8 mouse cellular contexts compared by ENCODE assay signal in genomic region chr3:97681321-97682158, GRCm38 (mm10). TPM values are rescaled to one million over a fixed set of nuclear protein-coding genes. Genes with fewer than 3 reads are reported as not detected.
DNase-seq lines count a peak whose midpoint lies in the region; ATAC-seq and TF ChIP-seq lines count a peak whose summit lies in the region.

No protein-coding gene starts in this region.

- H3K79me2 ChIP-seq in C2C12 (ENCODE audit: control insufficient read depth, insufficient read depth), result no peaks in the 10 kb centered on the region

- H3K79me3 ChIP-seq in C2C12 (ENCODE audit: low read depth), result no peaks in the 10 kb centered on the region

- no peaks in the 10 kb centered on the region for H3K9me3 ChIP-seq in embryonic facial prominence, embryonic 14.5 days (ENCODE audit: control insufficient read depth, low read length)
- no peaks in the 10 kb centered on the region for H3K9me3 ChIP-seq in heart, embryonic 13.5 days
- no peaks in the 10 kb centered on the region for H3K9me3 ChIP-seq in liver, embryonic 13.5 days (replicated peaks)
- H3K9me3 ChIP-seq in stomach, embryonic 15.5 days, result no peaks in the 10 kb centered on the region

- peak overlapping the region; percentile 60 for H3K9ac ChIP-seq in embryonic facial prominence, embryonic 14.5 days (ENCODE audit: low read depth, low read length)
- peak overlapping the region; percentile 77 for H3K9ac ChIP-seq in heart, embryonic 13.5 days
- peak overlapping the region; percentile 63 for H3K9ac ChIP-seq in liver, embryonic 13.5 days
- peak overlapping the region; percentile 14; the same call in 1 of the 2 replicates for H3K9ac ChIP-seq in stomach, embryonic 15.5 days

- ATAC-seq in embryonic facial prominence, embryonic 14.5 days (ENCODE audit: low read depth), result peak; percentile 28; the same call in 1 of the 2 replicates
- no peak for ATAC-seq in heart, embryonic 13.5 days (ENCODE audit: extremely low read depth, insufficient number of reproducible peaks, low FRiP score, low TSS enrichment)
- ATAC-seq in liver, embryonic 13.5 days (ENCODE audit: low read depth), result peak; percentile 49
- ATAC-seq in stomach, embryonic 15.5 days (ENCODE audit: insufficient read depth, low FRiP score, low read depth), result peak; percentile 44; the same call in 1 of the 2 replicates

- H3K27ac ChIP-seq in embryonic facial prominence, embryonic 14.5 days (replicated peaks; ENCODE audit: low read depth, low read length), result no peak overlapping the region
- H3K27ac ChIP-seq in heart, embryonic 13.5 days (replicated peaks), result no peak overlapping the region; the same call in 1 of the 2 replicates
- H3K27ac ChIP-seq in liver, embryonic 13.5 days, result no peak overlapping the region
- H3K27ac ChIP-seq in stomach, embryonic 15.5 days, result peak overlapping the region; percentile 3; the same call in 1 of the 2 replicates

- H3K36me3 ChIP-seq in C2C12 (ENCODE audit: control insufficient read depth, insufficient read depth), result no peaks in the 10 kb centered on the region
- H3K36me3 ChIP-seq in embryonic facial prominence, embryonic 14.5 days (ENCODE audit: control insufficient read depth, insufficient read depth, low read length), result no peaks in the 10 kb centered on the region
- no peaks in the 10 kb centered on the region for H3K36me3 ChIP-seq in heart, embryonic 13.5 days
- H3K36me3 ChIP-seq in liver, embryonic 13.5 days, result no peaks in the 10 kb centered on the region
- no peaks in the 10 kb centered on the region for H3K36me3 ChIP-seq in stomach, embryonic 15.5 days

- peak overlapping the region; percentile 9 for H3ac ChIP-seq in C2C12 (ENCODE audit: control insufficient read depth, insufficient read length, low read depth)

- peak; percentile 81 to 89 for DNase-seq in adrenal gland, postnatal 36 days
- peak; percentile 92 for DNase-seq in embryonic facial prominence, embryonic 14.5 days (ENCODE audit: low spot score)
- peak; percentile 83 for DNase-seq in kidney, postnatal 10 days
- DNase-seq in liver, embryonic 13.5 days, result peak; percentile 47
- DNase-seq in naive thymus-derived CD4-positive, alpha-beta T cell, adult 2 months (ENCODE audit: low read depth), result peak; percentile 88

- no peak for TF ChIP-seq CTCF in C2C12 (IDR thresholded peaks at IDR 0.05; ENCODE audit: control insufficient read depth, insufficient read depth, insufficient read length)

- H3K27me3 ChIP-seq in C2C12 (ENCODE audit: control insufficient read depth, insufficient read depth, insufficient read length), result no peaks in the 10 kb centered on the region
- H3K27me3 ChIP-seq in embryonic facial prominence, embryonic 14.5 days (replicated peaks; ENCODE audit: control insufficient read depth, insufficient read depth, low read length), result no peaks in the 10 kb centered on the region
- H3K27me3 ChIP-seq in heart, embryonic 13.5 days (replicated peaks), result peaks cover 9% of the 10 kb centered on the region
- peaks cover 27% of the 10 kb centered on the region for H3K27me3 ChIP-seq in liver, embryonic 13.5 days
- H3K27me3 ChIP-seq in stomach, embryonic 15.5 days (replicated peaks), result no peaks in the 10 kb centered on the region

- WGBS in embryonic facial prominence, embryonic 14.5 days, result 2% methylated on average over 33 of the region's 33 CpGs
- WGBS in heart, embryonic 13.5 days, result under 1% methylated on average over 33 of the region's 33 CpGs
- WGBS in liver, embryonic 13.5 days (ENCODE audit: insufficient replicate concordance), result under 1% methylated on average over 33 of the region's 33 CpGs
- WGBS in stomach, embryonic 15.5 days, result 2% methylated on average over 33 of the region's 33 CpGs

- no peak overlapping the region for H3K4me3 ChIP-seq in C2C12 (ENCODE audit: insufficient read depth, poor library complexity, severe bottlenecking)
- H3K4me3 ChIP-seq in embryonic facial prominence, embryonic 14.5 days (ENCODE audit: low read depth, low read length), result peak overlapping the region; percentile 42
- H3K4me3 ChIP-seq in heart, embryonic 13.5 days, result peak overlapping the region; percentile 55
- peak overlapping the region; percentile 59 for H3K4me3 ChIP-seq in liver, embryonic 13.5 days (replicated peaks)
- peak overlapping the region; percentile 39 for H3K4me3 ChIP-seq in stomach, embryonic 15.5 days (replicated peaks)

- peak overlapping the region; percentile 81 for H3K4me2 ChIP-seq in embryonic facial prominence, embryonic 14.5 days (ENCODE audit: low read depth, low read length)
- peak overlapping the region; percentile 90 for H3K4me2 ChIP-seq in heart, embryonic 13.5 days
- peak overlapping the region; percentile 82 for H3K4me2 ChIP-seq in liver, embryonic 13.5 days
- H3K4me2 ChIP-seq in stomach, embryonic 15.5 days, result peak overlapping the region; percentile 76

- H3K4me1 ChIP-seq in embryonic facial prominence, embryonic 14.5 days (ENCODE audit: control insufficient read depth, insufficient read depth, low read length), result peaks cover 13% of the 10 kb centered on the region
- H3K4me1 ChIP-seq in heart, embryonic 13.5 days, result peaks cover 33% of the 10 kb centered on the region
- peaks cover 29% of the 10 kb centered on the region for H3K4me1 ChIP-seq in liver, embryonic 13.5 days (replicated peaks)
- H3K4me1 ChIP-seq in stomach, embryonic 15.5 days, result peaks cover 18% of the 10 kb centered on the region; the same call in 1 of the 2 replicates

TF ChIP-seq in C2C12, 6 proteins besides CTCF, POLR2A, EP300 and RAD21:
- TF ChIP-seq USF1 (IDR thresholded peaks at IDR 0.05; ENCODE audit: low read depth), result no peak

RNA-seq across cellular contexts. Expression of gene Gm17651, which starts 7.0 kb away (rescaled TPM):
- polyA plus RNA-seq in C2C12 (2012; fragmentation: generic; extraction: Trizol), result not detected
- not detected for total RNA-seq in adrenal gland, postnatal 36 days (2021)
- polyA plus RNA-seq in embryonic facial prominence, embryonic 14.5 days (2014; fragmentation: Nextera tagmentation; extraction: Ambion mirVana), result not detected in 2 replicates
- polyA plus RNA-seq in heart, embryonic 13.5 days (2015; fragmentation: Nextera tagmentation; extraction: Ambion mirVana), result not detected in 2 replicates
- polyA plus RNA-seq in liver, embryonic 13.5 days (2015; fragmentation: Nextera tagmentation; extraction: Ambion mirVana), result not detected in 2 replicates
- not detected in 2 replicates for polyA plus RNA-seq in stomach, embryonic 15.5 days (2015; fragmentation: Nextera tagmentation; extraction: Ambion mirVana)

RNA-seq across cellular contexts. Expression of gene Prkab2, which starts 23.5 kb away (rescaled TPM):
- 5.6 TPM for polyA plus RNA-seq in C2C12 (2012; fragmentation: generic; extraction: Trizol)
- 10 to 100 TPM in 1 of 2 experiments, 1 to 10 TPM in 1; 7.5 to 10.5 TPM for total RNA-seq in adrenal gland, postnatal 36 days (2021)
- polyA plus RNA-seq in embryonic facial prominence, embryonic 14.5 days (2014; fragmentation: Nextera tagmentation; extraction: Ambion mirVana), result 9.9 and 10.5 TPM in 2 replicates
- 14.1 and 15.4 TPM in 2 replicates for polyA plus RNA-seq in heart, embryonic 13.5 days (2015; fragmentation: Nextera tagmentation; extraction: Ambion mirVana)
- polyA plus RNA-seq in liver, embryonic 13.5 days (2015; fragmentation: Nextera tagmentation; extraction: Ambion mirVana), result 1.5 and 2.0 TPM in 2 replicates
- polyA plus RNA-seq in stomach, embryonic 15.5 days (2015; fragmentation: Nextera tagmentation; extraction: Ambion mirVana), result 7.7 and 8.9 TPM in 2 replicates

RNA-seq across cellular contexts. Expression of gene Fmo5, which starts 52.9 kb away (rescaled TPM):
- polyA plus RNA-seq in C2C12 (2012; fragmentation: generic; extraction: Trizol), result 0.12 TPM
- 10 to 100 TPM in 1 of 2 experiments, 1 to 10 TPM in 1; 8.9 to 13.3 TPM for total RNA-seq in adrenal gland, postnatal 36 days (2021)
- 2.7 and 3.1 TPM in 2 replicates for polyA plus RNA-seq in embryonic facial prominence, embryonic 14.5 days (2014; fragmentation: Nextera tagmentation; extraction: Ambion mirVana)
- polyA plus RNA-seq in heart, embryonic 13.5 days (2015; fragmentation: Nextera tagmentation; extraction: Ambion mirVana), result 3.2 and 4.4 TPM in 2 replicates
- polyA plus RNA-seq in liver, embryonic 13.5 days (2015; fragmentation: Nextera tagmentation; extraction: Ambion mirVana), result 7.5 and 9.6 TPM in 2 replicates
- 8.2 and 11.5 TPM in 2 replicates for polyA plus RNA-seq in stomach, embryonic 15.5 days (2015; fragmentation: Nextera tagmentation; extraction: Ambion mirVana)

Comparison
In these comparisons a context has a peak if more than half of its experiments do, and no peak if none do; other contexts are left out.
1. H3K9ac ChIP-seq: peak in every context shown above with its lines; median percentile 77 in heart, embryonic 13.5 days; 63 in liver, embryonic 13.5 days; 60 in embryonic facial prominence, embryonic 14.5 days; 14 in stomach, embryonic 15.5 days.